Mouse (Mus musculus) lung, postnatal 0 days (tissue): ENCODE results near the gene Arhgap24.

Source experiments
- CTCF ChIP-seq: IDR thresholded peaks from 2 replicates; pipeline ENCODE4 v1.5.1; 2016; ENCODE audit warnings: antibody characterized with exemption, mild to moderate bottlenecking
- EP300 ChIP-seq: IDR thresholded peaks from 2 replicates; pipeline ENCODE4 v1.6.1; 2016; ENCODE audit warnings: antibody characterized with exemption, mild to moderate bottlenecking, control low read depth

GRCm38 (mm10) chr5:102749020-102749419 is 267.8 kb downstream of the Arhgap24 start:
- TF ChIP-seq CTCF (no peak), EP300 (no peak)
